Mouse (Mus musculus): ENCODE data around the gene Hrasls5.

Hrasls5 gene

GRCm38 (mm10) chr19:7606801-7607689, 5.3 kb upstream of the Hrasls5 start, which contains the start of gene Lgals12:
TSS of gene Lgals12 (minus strand) at chr19:7607193.
- no peak for DNase-seq (ENCODE audit: low spot score)

- DNase-seq (ENCODE audit: low spot score) = no peak
Observed at GRCm38 (mm10) chr19:7607690-7608201, 4.6 kb upstream of the Hrasls5 start.

- DNase-seq (ENCODE audit: low spot score) = no peak
Observed at GRCm38 (mm10) chr19:7613151-7613550, 810 bp downstream of the Hrasls5 start.

- DNase-seq (ENCODE audit: low spot score) = no peak
Observed at GRCm38 (mm10) chr19:7616231-7616930, 4.0 kb downstream of the Hrasls5 start.

- no peak for DNase-seq (ENCODE audit: low spot score)
Observed at GRCm38 (mm10) chr19:7617085-7617484, 4.7 kb downstream of the Hrasls5 start.

GRCm38 (mm10) chr19:7617696-7618095, 5.4 kb downstream of the Hrasls5 start:
- peak; percentile 59 for DNase-seq (ENCODE audit: low spot score)

- DNase-seq (ENCODE audit: low spot score) = no peak
Observed at GRCm38 (mm10) chr19:7633021-7633420, 20.7 kb downstream of the Hrasls5 start.

GRCm38 (mm10) chr19:7633786-7634185, 21.4 kb downstream of the Hrasls5 start:
- DNase-seq (ENCODE audit: low spot score) = no peak

- DNase-seq (ENCODE audit: low spot score) = no peak
Observed at GRCm38 (mm10) chr19:7648913-7649666, 36.7 kb downstream of the Hrasls5 start.

- DNase-seq (ENCODE audit: low spot score) = no peak
Observed at GRCm38 (mm10) chr19:7672033-7672432, 59.7 kb downstream of the Hrasls5 start.

GRCm38 (mm10) chr19:7687988-7688387, 75.6 kb downstream of the Hrasls5 start:
- no peak for DNase-seq (ENCODE audit: low spot score)

All from lung, postnatal 25 days (tissue).